Mouse (Mus musculus) liver, embryonic 13.5 days (tissue): ENCODE results near the gene Slc35e3. TPM values are rescaled to one million over a fixed set of nuclear protein-coding genes. Genes with fewer than 3 reads are reported as not detected.

Source experiments
- ATAC-seq: fragments of 200-750 bp; cut with Nextera tagmentation; 2 replicates; pipeline ENCODE4 v1.8.0; 2017; ENCODE audit warnings: low read depth, mild to moderate bottlenecking, moderate number of reproducible peaks, moderate library complexity
- DNase-seq: peaks from one replicate; pipeline ENCODE4 v3.0.0; 2022
- H3K27ac ChIP-seq: fragments of 300-500 bp; sonication (generic); 2 replicates; pipeline ENCODE4 v1.5.1; 2015; ENCODE audit warnings: moderate library complexity, mild to moderate bottlenecking, inconsistent platforms
- H3K27me3 ChIP-seq: fragments of 300-500 bp; sonication (generic); 2 replicates; pipeline ENCODE4 v1.6.1; 2015; ENCODE audit warnings: mild to moderate bottlenecking, inconsistent platforms
- H3K36me3 ChIP-seq: fragments of 300-500 bp; sonication (generic); 2 replicates; pipeline ENCODE4 v1.6.1; 2015; ENCODE audit warnings: mild to moderate bottlenecking, inconsistent platforms
- H3K4me1 ChIP-seq: fragments of 300-500 bp; sonication (generic); replicated peaks from 2 replicates; pipeline ENCODE4 v1.6.1; 2015; ENCODE audit warnings: inconsistent platforms
- H3K4me2 ChIP-seq: fragments of 300-500 bp; sonication (generic); 2 replicates; pipeline ENCODE4 v1.6.1; 2015; ENCODE audit warnings: inconsistent platforms, mild to moderate bottlenecking, moderate library complexity
- H3K4me3 ChIP-seq: fragments of 300-500 bp; sonication (generic); replicated peaks from 2 replicates; pipeline ENCODE4 v1.5.1; 2015; ENCODE audit warnings: mild to moderate bottlenecking, inconsistent platforms
- H3K9ac ChIP-seq: fragments of 300-500 bp; sonication (generic); 2 replicates; pipeline ENCODE4 v1.6.1; 2015; ENCODE audit warnings: mild to moderate bottlenecking, inconsistent platforms
- H3K9me3 ChIP-seq: fragments of 300-500 bp; sonication (generic); replicated peaks from 2 replicates; pipeline ENCODE4 v1.6.1; 2016; ENCODE audit warnings: inconsistent platforms
- WGBS: fragments of 180-500 bp; shearing (Covaris S2); methylation state at CpG from one replicate; pipeline ENCODE4 v1.1.7; 2015; ENCODE audit not compliant: insufficient replicate concordance; 5-methylcytosine and 5-hydroxymethylcytosine counted together
- polyA plus RNA-seq: library from polyadenylated mRNA; unstranded; fragments of >200 nt; fragmentation: Nextera tagmentation; extraction: Ambion mirVana; gene quantifications from 2 replicates; pipeline ENCODE4 v1.2.1, GENCODE M21; 2015

Slc35e3 gene
- polyA plus RNA-seq, 1 experiment from 2014 or later: 2.7 TPM

DNA sequence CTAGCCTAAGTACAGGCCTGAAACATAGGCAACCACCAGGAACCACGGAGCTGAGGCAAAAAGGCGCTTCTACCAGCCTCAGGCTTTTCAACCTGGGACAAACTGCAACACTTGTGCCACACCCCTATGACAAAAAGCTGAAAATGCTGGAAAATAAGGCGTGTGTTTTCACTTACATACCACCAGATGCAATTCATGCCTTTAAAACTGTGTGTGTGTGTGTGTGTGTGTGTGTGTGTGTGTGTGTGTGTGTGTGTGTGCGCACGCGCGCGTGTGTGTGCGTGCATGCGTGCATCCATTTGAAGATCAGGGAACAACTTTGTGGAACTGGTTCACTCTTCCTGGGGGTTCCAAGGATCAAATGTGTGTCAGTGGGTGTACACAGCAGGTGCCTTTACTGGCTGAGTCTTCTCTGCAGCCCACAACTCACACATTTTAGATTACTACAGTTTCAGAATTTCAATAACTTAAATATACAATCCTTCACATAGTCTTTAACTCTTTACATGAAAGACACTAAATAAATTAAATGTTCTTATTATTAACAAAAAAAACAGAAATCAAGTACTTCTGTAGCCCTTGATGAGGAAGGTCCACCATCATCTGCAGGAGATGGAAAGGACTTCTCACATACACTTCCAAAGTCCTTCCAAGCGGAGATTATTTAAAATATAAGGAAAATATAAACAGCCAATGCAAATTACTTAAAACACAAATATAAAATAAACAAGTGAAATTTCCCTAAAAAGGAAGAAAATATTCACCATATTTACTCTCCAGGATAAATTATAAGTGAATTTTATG, 56.7 kb downstream of the Slc35e3 start:
- Histone ChIP-seq H3K4me3 (no peak overlapping the region), H3K9me3 (no peaks in the 10 kb centered on the region), H3K4me2 (no peak overlapping the region), H3K36me3 (peaks cover 59% of the 10 kb centered on the region), H3K27ac (no peak overlapping the region), H3K27me3 (no peaks in the 10 kb centered on the region), H3K4me1 (no peaks in the 10 kb centered on the region), H3K9ac (no peak overlapping the region)
- DNase-seq: no peak
- no peak for ATAC-seq
- WGBS: 84% methylated on average over 11 of the region's 11 CpGs

DNA sequence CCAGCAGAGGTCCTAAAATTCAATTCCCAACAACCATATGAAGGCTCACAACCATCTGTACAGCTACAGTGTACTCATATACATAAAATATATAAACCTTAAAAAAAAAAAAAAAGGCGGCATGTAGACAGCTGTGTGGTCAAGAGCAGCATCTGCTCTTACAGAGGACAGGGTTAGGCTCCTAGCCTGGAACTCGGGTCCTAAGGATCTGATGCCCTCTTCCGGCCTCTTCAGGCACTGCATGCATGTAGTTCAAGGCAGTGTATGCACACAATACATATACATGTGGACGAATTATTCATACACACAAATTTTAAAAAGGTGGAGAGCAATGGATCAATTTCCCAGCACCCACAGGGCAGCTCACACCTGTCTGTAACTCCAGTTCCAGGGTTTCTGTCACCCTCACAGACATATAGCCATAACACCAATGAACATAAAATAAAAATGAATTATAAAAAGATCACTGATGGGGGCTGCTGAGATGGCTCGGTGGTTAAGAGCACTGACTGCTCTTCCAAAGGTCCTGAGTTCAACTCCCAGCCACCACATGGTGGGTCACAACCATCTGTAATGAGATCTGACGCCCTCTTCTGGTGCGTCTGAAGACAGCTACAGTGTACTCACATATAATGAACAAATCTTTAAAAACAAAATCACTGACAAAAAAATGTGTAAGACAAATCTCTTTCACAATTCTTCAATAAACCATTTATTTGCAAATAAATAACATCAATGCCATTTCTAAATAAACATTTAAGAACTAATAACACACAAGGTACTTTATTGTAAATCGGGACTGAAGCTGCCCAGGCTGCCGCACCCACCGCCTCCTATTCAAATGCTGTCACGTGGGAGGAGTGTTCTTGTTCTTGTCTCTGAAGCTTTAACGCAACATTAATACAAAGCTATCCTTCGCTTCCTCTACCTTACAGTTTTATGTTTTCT, 57.7 kb downstream of the Slc35e3 start:
- peak; percentile 72 for ATAC-seq
- Histone ChIP-seq H3K27me3 (no peaks in the 10 kb centered on the region), H3K4me1 (no peaks in the 10 kb centered on the region), H3K27ac (no peak overlapping the region), H3K9me3 (no peaks in the 10 kb centered on the region), H3K9ac (no peak overlapping the region), H3K4me2 (no peak overlapping the region), H3K36me3 (peaks cover 51% of the 10 kb centered on the region), H3K4me3 (no peak overlapping the region)
- 78% methylated on average over 13 of the region's 13 CpGs for WGBS
- DNase-seq: peak; percentile 27

DNA sequence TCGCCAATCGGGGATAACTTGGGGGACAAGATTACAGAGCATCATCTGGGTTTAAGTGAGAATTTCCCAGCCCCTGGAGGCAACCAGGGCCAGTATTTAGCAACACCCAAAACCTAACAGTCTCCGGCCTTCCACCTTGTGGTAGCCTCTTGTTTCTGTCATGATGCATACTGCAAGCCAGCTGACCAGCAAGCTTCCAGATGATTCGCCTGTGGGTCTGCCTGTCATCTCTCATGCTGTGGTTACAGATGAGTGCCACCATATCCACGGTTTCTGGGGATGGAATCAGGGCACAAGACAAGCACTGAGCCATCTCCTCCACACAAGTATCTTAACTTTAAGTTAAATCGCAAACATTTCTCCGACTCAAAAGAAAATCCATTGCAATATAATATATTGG, 58.6 kb downstream of the Slc35e3 start:
- WGBS: 83% methylated on average over 7 of the region's 7 CpGs
- no peak overlapping the region for H3K27ac ChIP-seq
- no peak overlapping the region for H3K4me3 ChIP-seq
- H3K9ac ChIP-seq: no peak overlapping the region
- H3K4me1 ChIP-seq: no peaks in the 10 kb centered on the region
- H3K36me3 ChIP-seq: peaks cover 44% of the 10 kb centered on the region
- no peak overlapping the region for H3K4me2 ChIP-seq
- no peak for ATAC-seq
- H3K9me3 ChIP-seq: no peaks in the 10 kb centered on the region
- no peak for DNase-seq
- H3K27me3 ChIP-seq: no peaks in the 10 kb centered on the region

DNA sequence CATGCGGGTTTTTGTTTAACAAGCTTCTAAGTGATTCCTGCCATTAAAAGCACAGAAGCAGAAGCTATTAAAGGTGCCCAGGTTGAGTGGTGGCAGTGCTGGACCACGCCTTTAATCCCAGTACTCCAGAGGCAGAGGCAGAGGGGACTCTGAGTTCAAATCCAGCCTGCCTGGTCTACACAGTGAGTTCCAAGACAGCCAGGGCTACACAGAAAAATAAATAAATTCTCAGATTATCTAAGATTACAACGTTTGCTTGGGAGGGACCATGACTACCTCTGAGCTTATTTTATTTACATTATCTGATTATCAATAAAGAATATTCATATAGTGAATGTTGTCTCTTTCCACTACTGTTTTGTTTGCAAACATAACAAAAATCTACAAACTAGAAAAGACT, 59.1 kb downstream of the Slc35e3 start:
- H3K27me3 ChIP-seq: no peaks in the 10 kb centered on the region
- no peaks in the 10 kb centered on the region for H3K4me1 ChIP-seq
- WGBS: 76% methylated on average over 3 of the region's 3 CpGs
- H3K4me3 ChIP-seq: no peak overlapping the region
- no peak for DNase-seq
- no peak for ATAC-seq
- no peak overlapping the region for H3K4me2 ChIP-seq
- H3K9me3 ChIP-seq: no peaks in the 10 kb centered on the region
- no peak overlapping the region for H3K27ac ChIP-seq
- H3K36me3 ChIP-seq: peaks cover 38% of the 10 kb centered on the region
- no peak overlapping the region for H3K9ac ChIP-seq

DNA sequence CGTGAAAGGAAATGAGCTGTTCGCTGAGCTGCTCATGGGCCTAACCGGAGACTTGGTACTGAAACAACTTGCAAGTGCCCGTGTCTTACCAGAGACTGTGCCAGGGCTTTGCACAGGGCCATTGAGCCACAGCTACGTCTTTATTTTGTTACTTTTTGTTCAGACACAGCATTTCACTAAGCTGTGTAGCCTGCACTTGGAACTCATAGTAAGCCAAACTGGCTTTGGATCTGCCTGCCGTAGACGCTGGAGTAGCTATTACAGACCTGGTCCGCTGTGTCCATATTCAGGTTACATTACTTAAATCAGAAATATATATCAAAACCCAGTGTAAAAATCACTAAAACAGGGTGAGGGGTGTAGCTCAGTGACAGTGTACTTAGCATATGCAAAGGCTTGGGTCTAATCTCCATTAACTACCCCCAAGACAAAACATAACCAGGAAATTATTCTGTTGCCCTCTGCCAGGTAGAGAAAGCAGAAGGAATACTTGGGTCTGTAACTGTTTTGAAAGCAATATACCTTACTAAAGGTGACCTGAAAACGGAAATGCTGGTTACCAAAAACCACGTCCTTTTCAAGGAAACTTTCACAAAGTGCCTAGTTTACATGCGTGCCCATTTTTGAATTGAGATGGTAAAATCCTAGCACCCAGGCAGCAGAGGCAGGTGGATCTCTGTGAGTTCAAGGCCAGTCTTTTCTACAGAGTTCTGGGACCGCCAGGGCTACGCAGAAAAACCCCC, 60.1 kb downstream of the Slc35e3 start:
- H3K4me3 ChIP-seq: no peak overlapping the region
- no peak for DNase-seq
- H3K4me1 ChIP-seq: no peaks in the 10 kb centered on the region
- H3K27me3 ChIP-seq: no peaks in the 10 kb centered on the region
- WGBS: 79% methylated on average over 13 of the region's 13 CpGs
- no peak for ATAC-seq
- no peak overlapping the region for H3K4me2 ChIP-seq
- H3K36me3 ChIP-seq: peaks cover 30% of the 10 kb centered on the region
- H3K27ac ChIP-seq: no peak overlapping the region
- no peak overlapping the region for H3K9ac ChIP-seq
- H3K9me3 ChIP-seq: no peaks in the 10 kb centered on the region

DNA sequence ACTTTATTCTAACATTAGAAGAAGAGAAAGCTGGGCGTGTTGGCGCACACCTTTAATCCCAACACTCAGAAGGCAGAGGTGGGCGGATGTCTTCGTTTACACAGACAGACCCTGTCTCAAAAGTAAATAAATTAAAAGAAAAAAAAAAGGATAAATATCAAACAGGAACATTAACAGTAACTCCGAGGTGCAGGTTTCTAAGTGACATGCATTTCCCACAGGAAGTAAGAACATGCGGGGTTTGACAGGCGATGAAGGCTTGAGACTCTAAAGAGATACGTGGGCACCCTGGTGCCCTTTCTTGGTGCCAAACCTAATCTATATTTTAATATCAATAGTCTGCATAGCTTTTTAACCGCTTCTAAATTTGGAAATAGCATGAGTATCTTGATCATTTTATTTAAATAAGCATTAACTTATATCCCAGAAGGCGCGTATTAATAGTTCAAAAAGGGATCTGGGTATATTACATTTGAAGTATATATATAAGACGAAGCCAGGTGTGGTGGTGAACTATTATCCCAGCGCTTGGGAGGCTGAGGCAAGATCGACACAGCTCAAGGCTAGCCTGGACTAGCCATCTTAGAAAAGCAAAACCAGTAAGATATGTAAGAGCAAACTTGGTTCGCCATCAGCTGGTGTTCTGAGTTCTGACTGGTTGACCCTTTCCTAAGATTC, 60.9 kb downstream of the Slc35e3 start:
- ATAC-seq (no peak), DNase-seq (no peak)
- Histone ChIP-seq H3K4me1 (no peaks in the 10 kb centered on the region), H3K9ac (no peak overlapping the region), H3K4me2 (no peak overlapping the region), H3K36me3 (peaks cover 23% of the 10 kb centered on the region), H3K27me3 (no peaks in the 10 kb centered on the region), H3K9me3 (no peaks in the 10 kb centered on the region), H3K4me3 (no peak overlapping the region), H3K27ac (no peak overlapping the region)
- WGBS: 69% methylated on average over 15 of the region's 15 CpGs

DNA sequence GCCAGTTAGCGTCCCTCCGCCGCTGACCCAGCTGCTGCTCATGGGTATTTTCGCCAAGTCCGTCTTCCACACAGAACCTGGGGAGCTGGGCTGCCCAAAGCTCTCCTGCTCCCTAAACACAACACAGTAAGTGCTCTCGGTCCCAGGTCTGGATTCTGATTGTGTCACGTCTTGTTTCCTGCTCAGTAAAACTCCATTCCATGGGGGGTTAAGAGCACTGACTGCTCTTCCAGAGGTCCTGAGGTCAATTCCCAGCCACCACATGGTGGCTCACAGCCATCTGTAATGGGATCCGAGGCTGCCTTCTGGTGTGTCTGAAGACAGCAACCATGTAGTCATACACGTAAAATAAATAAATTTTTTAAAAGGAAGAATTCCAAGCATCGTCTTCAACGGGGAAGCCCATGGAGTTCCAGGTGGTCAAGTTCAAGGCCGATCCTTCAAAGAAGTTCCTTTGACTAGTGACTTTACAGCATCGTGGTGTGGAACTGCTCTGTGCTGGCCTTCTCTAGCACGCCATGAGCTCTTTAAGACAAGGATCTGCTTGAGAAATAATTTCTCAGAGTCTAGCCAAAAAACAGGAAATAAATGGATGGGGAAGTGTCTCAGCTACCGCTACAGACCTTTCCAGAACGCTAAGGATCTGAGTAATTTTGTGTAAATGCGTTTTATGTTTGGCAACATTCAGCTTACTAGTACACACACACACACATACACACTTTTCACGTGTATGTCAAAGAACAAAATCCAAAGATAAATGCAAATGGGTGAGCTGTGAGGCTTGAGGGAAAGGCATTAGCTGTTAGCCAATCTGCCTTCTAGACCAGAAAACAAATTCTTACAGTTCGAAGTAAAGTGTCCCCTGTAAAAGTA, 61.6 kb downstream of the Slc35e3 start:
- no peak overlapping the region for H3K4me2 ChIP-seq
- no peaks in the 10 kb centered on the region for H3K9me3 ChIP-seq
- 67% methylated on average over 19 of the region's 19 CpGs for WGBS

DNA sequence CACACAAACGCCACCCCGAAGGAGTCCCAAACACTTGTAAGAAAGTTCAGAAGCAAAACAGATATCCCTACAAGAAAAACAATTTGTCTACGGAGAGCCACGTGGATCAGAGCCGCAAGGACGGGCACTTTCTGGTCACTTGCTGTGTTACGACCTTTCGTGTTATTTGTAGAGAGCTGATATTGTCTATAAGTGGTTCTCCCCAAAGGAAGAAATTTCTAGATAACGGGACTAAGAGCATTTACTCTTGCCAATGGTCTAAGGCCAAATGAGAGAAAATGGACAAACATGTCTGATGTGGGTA, 62.5 kb downstream of the Slc35e3 start:
- DNase-seq: no peak
- 85% methylated on average over 9 of the region's 9 CpGs for WGBS
- no peak for ATAC-seq

More for the DNA sequence above, 61.6 kb downstream of the Slc35e3 start:
- Histone ChIP-seq H3K9ac (no peak overlapping the region), H3K27ac (no peak overlapping the region), H3K27me3 (no peaks in the 10 kb centered on the region), H3K36me3 (peaks cover 17% of the 10 kb centered on the region), H3K4me3 (no peak overlapping the region), H3K4me1 (no peaks in the 10 kb centered on the region)
- DNase-seq (no peak), ATAC-seq (no peak)

More for the DNA sequence above, 62.5 kb downstream of the Slc35e3 start:
- Histone ChIP-seq H3K4me3 (no peak overlapping the region), H3K4me1 (peaks cover 5% of the 10 kb centered on the region), H3K27ac (no peak overlapping the region), H3K36me3 (peaks cover 9% of the 10 kb centered on the region; the same call in 1 of the 2 replicates), H3K9me3 (no peaks in the 10 kb centered on the region), H3K9ac (no peak overlapping the region), H3K4me2 (no peak overlapping the region), H3K27me3 (no peaks in the 10 kb centered on the region)
